Mouse (Mus musculus) cerebellum, adult 2 months (tissue): ENCODE measurements at regions not wholly inside any gene's neighbourhood (a gene's known extent, or its start where the extent isn't known, plus 50 kb on each side); places are given as distances from the start of the nearest gene placed in this dataset.

ENCODE experiments used
- CTCF ChIP-seq: fragments of 200-500 bp; IDR thresholded peaks from 2 replicates; pipeline ENCODE4 v1.5.1; 2011; ENCODE audit warnings: low read depth, mild to moderate bottlenecking, control low read depth, low read length, moderate library complexity, borderline replicate concordance; ENCODE audit not compliant: insufficient read depth
- POLR2A ChIP-seq: fragments of 200-500 bp; IDR thresholded peaks from 2 replicates; pipeline ENCODE4 v1.6.1; 2011; ENCODE audit warnings: low read length, control low read depth, borderline replicate concordance; ENCODE audit not compliant: insufficient read depth

DNA sequence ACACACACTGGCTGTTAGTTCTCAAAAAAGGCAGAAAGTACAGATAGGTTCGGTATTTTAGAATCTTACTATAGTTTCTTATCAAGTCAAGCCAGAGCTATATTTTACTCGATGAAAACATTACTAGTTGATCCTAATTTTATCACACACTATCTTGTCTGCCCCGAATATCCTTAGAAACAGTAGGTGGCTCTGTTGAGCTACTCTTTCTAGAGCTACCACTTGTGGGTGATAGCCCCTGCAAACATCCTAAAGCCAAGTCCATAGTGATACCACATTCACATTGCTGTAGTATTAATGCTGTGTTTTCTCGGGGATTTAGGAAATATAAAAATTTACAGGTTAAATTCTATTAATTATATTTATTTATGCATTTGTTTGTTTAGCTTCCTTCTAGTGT is 570.2 kb upstream of the Cenpq start:
- TF ChIP-seq CTCF (peak; percentile 18; the same call in 1 of the 2 replicates), POLR2A (no peak)
